Mouse (Mus musculus): Measurements from ENCODE around the gene Cxcl16. TPM values are rescaled to one million over a fixed set of nuclear protein-coding genes. Genes with fewer than 3 reads are reported as not detected.
A peak's percentile ranks its signal among the peaks of the same experiment; 100 is the strongest.

Gene Cxcl16
- 3.7 and 6.0 TPM in 2 replicates for polyA plus RNA-seq (2016; fragmentation: Nextera tagmentation; extraction: Ambion mirVana)

DNA sequence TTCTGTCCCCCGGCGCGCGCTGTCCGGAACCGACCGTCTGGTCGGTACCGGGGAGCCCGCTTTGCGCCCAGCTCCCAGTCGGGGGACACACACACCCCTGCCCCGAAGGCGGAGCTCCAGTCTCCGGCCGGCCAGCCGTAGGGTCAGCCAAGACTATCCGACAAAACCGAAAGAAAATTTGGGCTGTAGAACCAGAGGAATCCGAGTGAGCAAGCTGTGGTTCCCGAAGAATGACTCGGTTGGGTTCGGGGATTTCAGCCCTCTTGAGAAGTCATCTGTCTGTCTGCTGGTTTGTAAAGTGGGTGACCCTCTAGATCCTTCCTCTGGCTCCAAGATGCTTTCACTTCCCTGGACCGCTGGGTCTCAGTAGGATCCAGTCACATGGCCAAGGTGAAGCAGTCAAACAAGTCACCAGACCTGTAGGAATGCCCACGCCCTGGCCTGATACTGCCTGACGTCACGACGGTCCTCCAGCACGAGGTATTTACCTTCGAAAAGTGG is at the start of gene Cxcl16:
Gene Cxcl16, minus strand, starts transcription at position 384 of the 501 bp plus-strand sequence.
- no peaks in the 10 kb centered on the region for H3K9me3 ChIP-seq
- peaks cover 59% of the 10 kb centered on the region for H3K27me3 ChIP-seq (ENCODE audit: insufficient read depth, poor library complexity, severe bottlenecking)
- H3K4me1 ChIP-seq, result peaks cover 16% of the 10 kb centered on the region
- no peak for DNase-seq (ENCODE audit: low spot score)
- H3K4me3 ChIP-seq, result peak within 1 kb of the TSS; percentile 77
- H3K36me3 ChIP-seq, result 0 out of 2 replicates have a peak, but pooled peaks cover 9% of the 10 kb centered on the region
- peak within 1 kb of the TSS; percentile 79 for H3K27ac ChIP-seq
- 3% methylated on average over 30 of the region's 30 CpGs for WGBS

DNA sequence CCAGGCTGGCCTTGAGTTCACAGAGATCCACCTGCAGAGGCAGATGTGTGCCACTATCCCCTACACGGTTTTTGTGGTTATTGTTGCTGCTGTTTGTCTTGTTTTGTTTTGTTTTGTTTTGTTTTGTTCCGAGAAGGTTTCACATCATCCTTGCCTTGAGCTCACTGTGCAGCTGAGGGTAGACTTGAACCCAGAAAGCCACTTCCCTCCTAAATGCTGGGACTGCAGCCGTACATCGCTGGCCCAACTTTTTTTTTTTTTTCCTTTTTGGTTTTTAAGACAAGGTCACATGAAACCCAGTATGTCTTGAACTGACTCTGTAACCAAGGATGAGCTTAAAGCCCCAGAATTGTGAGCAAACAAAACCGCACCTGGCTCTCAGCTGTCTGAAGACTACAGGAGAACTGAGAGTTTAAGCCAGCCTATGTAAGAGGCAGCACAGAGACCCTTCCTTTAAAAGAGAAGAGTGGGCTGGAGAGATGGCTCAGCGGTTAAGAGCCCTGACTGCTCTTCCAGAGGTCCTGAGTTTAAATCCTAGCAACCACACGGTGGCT is 47.3 kb upstream of the Cxcl16 start:
- WGBS, result 68% methylated on average over 7 of the region's 7 CpGs
- Histone ChIP-seq H3K9me3 (no peaks in the 10 kb centered on the region), H3K4me3 (no peak overlapping the region), H3K27ac (no peak overlapping the region), H3K27me3 (ENCODE audit: insufficient read depth, poor library complexity, severe bottlenecking) (peaks cover 26% of the 10 kb centered on the region), H3K4me1 (peaks cover 11% of the 10 kb centered on the region), H3K36me3 (no peaks in the 10 kb centered on the region)
- DNase-seq (ENCODE audit: low spot score), result no peak

DNA sequence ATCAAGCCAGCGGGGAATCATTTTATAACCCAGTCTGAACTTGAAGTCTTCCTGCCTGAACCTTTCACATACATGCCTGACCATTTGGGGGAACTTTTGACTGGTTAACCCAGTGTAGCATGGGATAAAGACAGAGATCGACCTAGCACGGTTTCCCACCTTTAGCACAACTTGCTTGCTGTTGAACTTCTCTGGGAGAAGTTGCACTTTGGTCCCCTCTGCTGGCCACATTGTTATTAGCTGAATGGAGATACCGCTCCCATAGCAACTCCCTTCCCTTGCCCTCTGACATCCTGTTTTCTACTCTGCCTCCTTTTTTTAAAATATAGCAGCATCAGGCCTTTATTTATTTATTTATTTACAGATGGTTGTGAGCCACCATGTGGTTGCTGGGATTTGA is 46.6 kb upstream of the Cxcl16 start:
- no peak overlapping the region for H3K27ac ChIP-seq
- 28% methylated on average over 4 of the region's 4 CpGs for WGBS
- H3K9me3 ChIP-seq, result no peaks in the 10 kb centered on the region
- peak; percentile 84 for DNase-seq (ENCODE audit: low spot score)
- no peaks in the 10 kb centered on the region for H3K36me3 ChIP-seq
- no peak overlapping the region for H3K4me3 ChIP-seq
- H3K4me1 ChIP-seq, result peaks cover 11% of the 10 kb centered on the region
- H3K27me3 ChIP-seq (ENCODE audit: insufficient read depth, poor library complexity, severe bottlenecking), result peaks cover 26% of the 10 kb centered on the region

DNA sequence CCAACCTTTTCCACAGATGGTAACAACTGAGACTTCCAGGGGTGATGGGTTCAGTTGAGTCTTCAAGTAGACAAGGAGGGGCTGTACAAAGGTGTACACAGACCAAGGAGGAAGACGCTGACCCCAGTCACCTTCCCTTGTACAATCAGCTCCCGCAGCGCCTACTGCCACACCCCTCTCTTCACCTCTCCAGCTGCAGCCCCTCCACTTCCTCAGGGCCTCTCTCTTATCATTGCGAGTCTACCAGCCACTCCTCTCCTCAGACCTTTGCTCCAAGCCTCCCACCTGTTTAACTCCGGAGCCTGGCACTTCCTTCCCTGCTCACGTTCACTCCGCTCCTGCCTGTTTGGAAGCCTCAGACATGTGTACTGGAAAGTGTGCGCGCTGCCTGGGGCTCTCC is 45.2 kb upstream of the Cxcl16 start, which contains the start of gene Tm4sf5:
Gene Tm4sf5, plus strand, starts transcription at position 275 of the 400 bp plus-strand sequence.
- H3K27ac ChIP-seq, result peak within 1 kb of the TSS; percentile 24
- DNase-seq (ENCODE audit: low spot score), result no peak
- H3K36me3 ChIP-seq, result no peaks in the 10 kb centered on the region
- no peaks in the 10 kb centered on the region for H3K9me3 ChIP-seq
- peaks cover 10% of the 10 kb centered on the region for H3K4me1 ChIP-seq
- WGBS, result 53% methylated on average over 9 of the region's 9 CpGs
- no peak within 1 kb of the TSS; the same call in 1 of the 2 replicates for H3K4me3 ChIP-seq
- H3K27me3 ChIP-seq (ENCODE audit: insufficient read depth, poor library complexity, severe bottlenecking), result peaks cover 26% of the 10 kb centered on the region

DNA sequence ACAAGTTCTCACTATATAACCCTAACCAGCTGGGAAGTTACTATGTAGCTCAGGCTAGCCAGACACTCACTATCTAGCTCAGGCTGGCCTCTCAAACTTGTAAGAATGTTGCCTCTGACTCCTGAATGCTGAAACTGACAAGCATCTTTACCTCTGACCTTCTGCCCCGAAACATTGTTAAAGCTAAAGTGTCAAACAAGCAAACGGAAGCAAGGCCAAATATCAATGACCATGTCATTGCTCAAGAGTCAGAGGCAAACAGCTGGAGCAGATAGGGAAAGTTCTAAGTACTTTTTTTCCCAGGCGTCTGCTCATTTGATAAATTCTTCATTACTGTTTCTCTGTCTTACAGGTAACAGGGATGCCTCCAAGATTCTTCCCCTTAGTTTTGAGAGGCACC is 42.2 kb upstream of the Cxcl16 start:
- Histone ChIP-seq H3K27ac (no peak overlapping the region), H3K36me3 (no peaks in the 10 kb centered on the region), H3K9me3 (no peaks in the 10 kb centered on the region), H3K4me1 (0 out of 2 replicates have a peak, but pooled peaks cover 6% of the 10 kb centered on the region), H3K4me3 (no peak overlapping the region), H3K27me3 (ENCODE audit: insufficient read depth, poor library complexity, severe bottlenecking) (peaks cover 8% of the 10 kb centered on the region; the same call in 1 of the 2 replicates)
- no peak for DNase-seq (ENCODE audit: low spot score)
- 67% methylated on average over 3 of the region's 3 CpGs for WGBS

DNA sequence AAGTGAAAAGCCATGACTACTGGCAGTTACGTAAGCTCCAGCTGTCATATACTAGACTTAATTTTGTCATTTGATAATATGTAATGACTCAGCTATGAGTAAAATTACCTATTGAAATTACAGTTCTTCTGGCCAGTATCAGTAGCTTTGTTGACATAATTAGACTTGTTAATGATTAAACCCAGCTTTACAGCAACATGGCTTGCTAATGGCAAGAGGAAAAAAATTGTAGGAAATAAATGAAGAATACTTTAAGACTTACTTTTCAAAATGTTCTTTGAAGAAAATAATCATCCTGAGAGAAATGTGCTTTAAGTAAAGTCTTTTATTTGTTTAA is 40.7 kb upstream of the Cxcl16 start:
- Histone ChIP-seq H3K27ac (no peak overlapping the region), H3K36me3 (no peaks in the 10 kb centered on the region), H3K4me3 (no peak overlapping the region), H3K27me3 (ENCODE audit: insufficient read depth, poor library complexity, severe bottlenecking) (peaks cover 7% of the 10 kb centered on the region; the same call in 1 of the 2 replicates), H3K4me1 (0 out of 2 replicates have a peak, but pooled peaks cover 6% of the 10 kb centered on the region), H3K9me3 (no peaks in the 10 kb centered on the region)
- 90% methylated on average over 1 of the region's 1 CpGs for WGBS
- no peak for DNase-seq (ENCODE audit: low spot score)

DNA sequence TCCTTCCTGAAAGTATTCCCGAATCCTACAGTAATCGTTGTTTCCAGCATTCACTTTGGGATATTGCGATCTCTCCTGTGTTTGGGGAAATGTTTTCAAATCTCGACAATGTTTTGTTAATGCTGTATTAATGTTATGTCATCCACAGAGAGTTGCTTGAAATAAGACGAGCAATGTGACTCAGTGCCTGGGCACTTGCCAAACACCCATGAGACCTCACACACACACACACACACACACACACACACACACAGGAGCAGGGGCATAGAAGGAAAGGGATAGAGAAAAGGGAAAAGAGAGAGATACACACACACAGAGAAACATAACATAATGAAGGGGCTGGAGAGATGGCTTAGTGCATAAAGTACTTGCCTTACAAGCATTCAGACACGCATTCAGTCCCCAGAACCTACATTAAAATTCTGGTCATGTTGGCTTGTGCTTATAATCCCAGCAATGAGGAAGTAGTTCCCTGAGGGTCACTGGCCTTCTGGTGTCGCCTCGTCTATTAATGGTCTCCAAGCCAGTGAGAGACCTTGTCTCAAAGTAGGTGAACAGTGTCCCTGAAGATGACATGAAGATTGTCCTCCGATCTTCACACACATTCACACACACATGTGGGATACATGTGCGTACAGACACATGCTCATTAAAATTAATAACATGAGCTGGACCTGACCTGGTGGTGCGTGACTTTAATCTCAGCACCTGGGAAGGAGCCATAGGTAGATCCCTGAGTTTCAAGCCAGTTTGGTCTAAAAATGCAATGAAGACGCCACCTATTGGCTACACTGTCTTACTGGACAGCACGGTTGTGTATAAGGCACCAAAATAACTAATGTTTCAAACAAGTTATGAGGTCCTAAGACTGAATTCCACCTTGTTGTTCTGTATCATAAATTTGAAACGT is 40.0 kb upstream of the Cxcl16 start:
- H3K4me1 ChIP-seq, result 0 out of 2 replicates have a peak, but pooled peaks cover under 1% of the 10 kb centered on the region
- no peaks in the 10 kb centered on the region for H3K36me3 ChIP-seq
- H3K9me3 ChIP-seq, result no peaks in the 10 kb centered on the region
- no peak overlapping the region for H3K27ac ChIP-seq
- H3K27me3 ChIP-seq (ENCODE audit: insufficient read depth, poor library complexity, severe bottlenecking), result peaks cover under 1% of the 10 kb centered on the region; the same call in 1 of the 2 replicates
- H3K4me3 ChIP-seq, result no peak overlapping the region
- DNase-seq (ENCODE audit: low spot score), result no peak
- 71% methylated on average over 14 of the region's 14 CpGs for WGBS

DNA sequence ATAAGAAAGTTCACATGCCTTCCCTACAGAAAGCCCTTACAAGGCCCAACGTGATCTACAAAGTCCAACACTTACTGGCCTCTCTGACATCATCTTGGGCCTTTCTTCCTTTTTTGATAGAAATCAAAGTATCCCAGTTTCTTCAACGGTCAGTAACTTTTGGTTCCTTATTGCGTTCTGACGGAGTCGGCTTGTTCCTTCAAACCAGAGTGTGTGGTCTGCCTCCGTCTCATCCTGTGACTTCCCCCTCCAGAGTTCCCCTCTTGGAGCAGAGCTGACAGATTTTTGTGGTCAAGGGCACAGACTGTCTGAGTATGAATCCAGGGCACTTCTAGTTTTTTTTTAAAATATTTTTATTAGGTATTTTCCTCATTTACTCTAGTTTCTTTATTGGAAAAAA is 29.9 kb upstream of the Cxcl16 start:
- no peaks in the 10 kb centered on the region for H3K4me1 ChIP-seq
- no peaks in the 10 kb centered on the region for H3K27me3 ChIP-seq (ENCODE audit: insufficient read depth, poor library complexity, severe bottlenecking)
- no peaks in the 10 kb centered on the region for H3K36me3 ChIP-seq
- H3K4me3 ChIP-seq, result no peak overlapping the region
- no peak for DNase-seq (ENCODE audit: low spot score)
- WGBS, result 82% methylated on average over 6 of the region's 6 CpGs
- peaks cover 4% of the 10 kb centered on the region; the same call in 1 of the 2 replicates for H3K9me3 ChIP-seq
- no peak overlapping the region for H3K27ac ChIP-seq

DNA sequence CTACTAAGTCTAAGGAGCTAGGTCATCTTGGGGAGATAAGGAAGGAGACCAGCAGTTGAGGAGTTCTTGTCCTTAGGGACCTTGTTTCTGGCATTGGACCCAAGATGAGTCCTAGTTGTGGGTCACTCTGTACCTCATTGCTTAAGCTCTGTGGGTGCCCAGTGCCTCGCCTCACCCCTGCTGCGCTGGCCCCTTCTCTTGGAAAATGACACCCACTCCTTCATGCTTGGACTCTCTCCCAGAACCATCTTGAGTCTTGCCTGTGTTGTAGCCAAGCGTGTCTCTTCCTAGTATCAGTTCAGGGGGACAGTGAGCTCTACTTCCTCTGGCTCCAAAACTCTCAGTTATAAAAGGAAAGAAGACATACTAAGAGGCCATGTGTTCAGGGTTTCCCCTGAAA is 29.4 kb upstream of the Cxcl16 start:
- H3K27ac ChIP-seq, result no peak overlapping the region
- WGBS, result 80% methylated on average over 3 of the region's 3 CpGs

DNA sequence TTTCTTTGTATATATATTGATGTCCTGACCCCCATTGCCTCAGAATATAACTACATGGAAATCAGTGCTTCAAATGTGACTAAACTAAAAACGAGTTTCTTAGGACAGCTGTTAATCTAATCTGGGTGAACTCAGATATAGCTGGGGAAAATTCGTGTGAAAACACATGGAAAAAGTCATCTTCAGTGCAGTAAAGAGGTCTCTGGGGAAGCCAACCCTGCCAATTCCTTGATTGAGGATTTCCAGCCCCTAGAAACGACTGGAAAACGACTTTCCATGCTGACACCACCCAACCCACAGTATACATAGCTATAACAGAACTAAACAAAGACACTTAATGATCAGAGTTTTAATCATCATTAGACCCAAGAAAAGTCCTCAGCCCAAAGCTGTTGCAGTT is 28.0 kb upstream of the Cxcl16 start:
- Histone ChIP-seq H3K36me3 (no peaks in the 10 kb centered on the region), H3K27me3 (ENCODE audit: insufficient read depth, poor library complexity, severe bottlenecking) (no peaks in the 10 kb centered on the region), H3K4me3 (no peak overlapping the region), H3K4me1 (no peaks in the 10 kb centered on the region), H3K9me3 (peaks cover 4% of the 10 kb centered on the region; the same call in 1 of the 2 replicates), H3K27ac (no peak overlapping the region)
- no peak for DNase-seq (ENCODE audit: low spot score)
- 32% methylated on average over 4 of the region's 4 CpGs for WGBS

More for the DNA sequence above, 29.4 kb upstream of the Cxcl16 start:
- peaks cover 4% of the 10 kb centered on the region; the same call in 1 of the 2 replicates for H3K9me3 ChIP-seq
- H3K27me3 ChIP-seq (ENCODE audit: insufficient read depth, poor library complexity, severe bottlenecking), result no peaks in the 10 kb centered on the region
- no peak overlapping the region for H3K4me3 ChIP-seq
- no peaks in the 10 kb centered on the region for H3K36me3 ChIP-seq
- H3K4me1 ChIP-seq, result no peaks in the 10 kb centered on the region
- no peak for DNase-seq (ENCODE audit: low spot score)

DNA sequence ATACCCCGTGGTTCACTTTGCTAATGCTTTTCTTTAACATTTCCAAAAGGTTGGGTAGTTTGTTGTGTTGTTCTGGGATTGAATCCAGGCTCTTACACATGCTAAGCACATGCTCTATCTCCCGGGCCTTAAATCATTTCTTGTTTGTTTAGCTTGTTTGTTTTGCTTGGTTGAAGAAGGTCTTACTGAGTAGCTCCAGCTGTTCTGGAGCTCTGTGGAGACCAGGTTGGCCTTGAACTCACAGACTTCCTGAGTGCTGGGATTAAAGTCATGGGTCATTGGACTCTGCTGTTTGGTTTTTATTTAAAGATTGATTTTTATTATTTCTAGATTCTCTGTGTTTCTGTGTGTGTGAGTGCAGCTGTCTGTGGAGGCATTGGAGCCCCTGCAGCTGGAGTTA is 25.7 kb upstream of the Cxcl16 start:
- WGBS, result 64% methylated on average over 2 of the region's 2 CpGs
- H3K4me3 ChIP-seq, result no peak overlapping the region
- no peaks in the 10 kb centered on the region for H3K36me3 ChIP-seq
- no peaks in the 10 kb centered on the region for H3K4me1 ChIP-seq
- H3K27ac ChIP-seq, result no peak overlapping the region
- DNase-seq (ENCODE audit: low spot score), result no peak
- no peaks in the 10 kb centered on the region for H3K9me3 ChIP-seq
- H3K27me3 ChIP-seq (ENCODE audit: insufficient read depth, poor library complexity, severe bottlenecking), result no peaks in the 10 kb centered on the region

DNA sequence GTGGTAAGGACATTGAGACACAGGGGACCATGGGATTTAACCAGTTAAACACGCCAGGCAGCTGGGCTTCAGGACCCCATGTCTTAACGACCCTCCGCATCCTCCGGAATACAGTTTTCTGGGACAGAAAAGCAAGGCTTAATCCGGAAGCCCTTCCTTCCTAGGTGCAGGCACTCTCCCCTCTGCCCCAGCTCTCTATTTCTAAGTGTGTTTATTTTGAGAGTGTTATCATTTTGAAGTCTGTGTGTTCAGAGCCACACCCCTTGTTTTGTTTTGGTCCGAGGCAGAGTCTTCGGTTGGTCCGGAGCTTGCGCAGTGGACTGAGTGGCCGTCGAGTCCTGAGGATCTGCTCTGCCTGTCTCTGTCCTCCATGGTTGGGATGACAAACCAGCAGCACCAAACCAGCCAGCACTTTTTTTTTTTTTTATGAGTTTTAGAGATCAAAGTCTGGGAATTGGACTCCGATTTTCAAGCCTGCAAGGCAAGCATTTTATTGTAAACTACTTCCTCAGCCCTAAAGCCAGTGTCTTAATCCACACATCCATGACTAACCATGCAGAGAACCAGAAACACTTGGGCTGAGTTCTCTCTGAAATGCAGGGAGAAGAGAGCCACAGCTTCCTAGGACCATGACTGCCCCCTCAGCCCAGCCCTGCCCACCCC is 15.2 kb upstream of the Cxcl16 start:
- 0 out of 2 replicates have a peak, but pooled peaks cover 3% of the 10 kb centered on the region for H3K4me1 ChIP-seq
- no peaks in the 10 kb centered on the region for H3K9me3 ChIP-seq
- H3K27ac ChIP-seq, result no peak overlapping the region
- no peaks in the 10 kb centered on the region for H3K36me3 ChIP-seq
- WGBS, result 56% methylated on average over 12 of the region's 12 CpGs
- H3K4me3 ChIP-seq, result no peak overlapping the region
- H3K27me3 ChIP-seq (ENCODE audit: insufficient read depth, poor library complexity, severe bottlenecking), result no peaks in the 10 kb centered on the region
- no peak for DNase-seq (ENCODE audit: low spot score)

All from heart, embryonic 10.5 days (tissue).